Mouse (Mus musculus): ENCODE data around the gene Gm20388. TPM values are rescaled to one million over a fixed set of nuclear protein-coding genes. Genes with fewer than 3 reads are reported as not detected.

Gene Gm20388
- polyA plus RNA-seq, 1 experiment, result not detected

- no peak overlapping the region for H3K4me3 ChIP-seq (ENCODE audit: insufficient read depth, low read depth, low read length)
- no peak for TF ChIP-seq CTCF (IDR thresholded peaks at IDR 0.05; ENCODE audit: insufficient read depth, low read depth, low read length)
- TF ChIP-seq POLR2A (IDR thresholded peaks at IDR 0.05; ENCODE audit: insufficient read depth, low read depth, low read length), result no peak
- peaks cover 8% of the 10 kb centered on the region; the same call in 1 of the 2 replicates for H3K4me1 ChIP-seq (ENCODE audit: control insufficient read depth, insufficient read depth, low read length)
- whole genome bisulfite sequencing, result 86% methylated on average over 27 of the region's 27 CpGs
- H3K27ac ChIP-seq (ENCODE audit: insufficient read depth, low read depth, low read length), result no peak overlapping the region
Observed at GRCm38 (mm10) chr8:123341040-123342015, 3430.7 kb downstream of the Gm20388 start.

- WGBS, result 78% methylated on average over 8 of the region's 8 CpGs
- H3K4me1 ChIP-seq (ENCODE audit: control insufficient read depth, insufficient read depth, low read length), result peaks cover 5% of the 10 kb centered on the region; the same call in 1 of the 2 replicates
- no peak for TF ChIP-seq POLR2A (IDR thresholded peaks at IDR 0.05; ENCODE audit: insufficient read depth, low read depth, low read length)
- no peak for TF ChIP-seq CTCF (IDR thresholded peaks at IDR 0.05; ENCODE audit: insufficient read depth, low read depth, low read length)
- H3K27ac ChIP-seq (ENCODE audit: insufficient read depth, low read depth, low read length), result no peak overlapping the region
- no peak overlapping the region for H3K4me3 ChIP-seq (ENCODE audit: insufficient read depth, low read depth, low read length)
Observed at GRCm38 (mm10) chr8:123342253-123342652, 3431.6 kb downstream of the Gm20388 start.

- no peak overlapping the region for H3K4me3 ChIP-seq (ENCODE audit: insufficient read depth, low read depth, low read length)
- 76% methylated on average over 7 of the region's 7 CpGs for WGBS
- peaks cover 2% of the 10 kb centered on the region; the same call in 1 of the 2 replicates for H3K4me1 ChIP-seq (ENCODE audit: control insufficient read depth, insufficient read depth, low read length)
- TF ChIP-seq POLR2A (IDR thresholded peaks at IDR 0.05; ENCODE audit: insufficient read depth, low read depth, low read length) (no peak), CTCF (IDR thresholded peaks at IDR 0.05; ENCODE audit: insufficient read depth, low read depth, low read length) (no peak)
- no peak overlapping the region for H3K27ac ChIP-seq (ENCODE audit: insufficient read depth, low read depth, low read length)
Observed at GRCm38 (mm10) chr8:123342911-123343310, 3432.3 kb downstream of the Gm20388 start.

DNA sequence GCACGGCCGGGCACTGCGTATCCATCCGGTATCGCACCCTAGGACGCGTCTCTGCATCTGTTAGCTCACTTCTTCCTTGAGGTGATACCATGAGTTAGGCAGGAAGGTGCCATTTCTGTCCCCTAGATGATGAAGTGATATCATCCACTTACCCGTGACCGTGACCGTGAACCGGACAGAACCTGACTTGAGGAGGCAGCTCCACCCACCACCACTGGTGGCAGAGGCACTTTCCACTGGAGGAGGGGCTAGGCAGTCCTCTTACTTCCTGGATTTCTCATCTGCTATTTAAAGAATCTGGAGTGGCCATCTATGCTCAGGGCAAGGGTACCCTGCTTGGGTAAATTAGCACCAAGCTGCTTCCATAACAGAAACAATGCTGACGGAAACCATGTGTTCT, 3432.8 kb downstream of the Gm20388 start:
- WGBS, result 91% methylated on average over 12 of the region's 12 CpGs
- Histone ChIP-seq H3K4me3 (ENCODE audit: insufficient read depth, low read depth, low read length) (no peak overlapping the region), H3K4me1 (ENCODE audit: control insufficient read depth, insufficient read depth, low read length) (peaks cover 2% of the 10 kb centered on the region; the same call in 1 of the 2 replicates), H3K27ac (ENCODE audit: insufficient read depth, low read depth, low read length) (no peak overlapping the region)
- no peak for TF ChIP-seq POLR2A (IDR thresholded peaks at IDR 0.05; ENCODE audit: insufficient read depth, low read depth, low read length)
- no peak for TF ChIP-seq CTCF (IDR thresholded peaks at IDR 0.05; ENCODE audit: insufficient read depth, low read depth, low read length)

- Histone ChIP-seq H3K4me1 (ENCODE audit: control insufficient read depth, insufficient read depth, low read length) (peaks cover 2% of the 10 kb centered on the region; the same call in 1 of the 2 replicates), H3K27ac (ENCODE audit: insufficient read depth, low read depth, low read length) (no peak overlapping the region), H3K4me3 (ENCODE audit: insufficient read depth, low read depth, low read length) (no peak overlapping the region)
- TF ChIP-seq CTCF (IDR thresholded peaks at IDR 0.05; ENCODE audit: insufficient read depth, low read depth, low read length), result no peak
- no peak for TF ChIP-seq POLR2A (IDR thresholded peaks at IDR 0.05; ENCODE audit: insufficient read depth, low read depth, low read length)
- WGBS, result 89% methylated on average over 8 of the region's 8 CpGs
Observed at GRCm38 (mm10) chr8:123345135-123345534, 3434.5 kb downstream of the Gm20388 start.

GRCm38 (mm10) chr8:123345856-123346255, 3435.2 kb downstream of the Gm20388 start:
- peaks cover 2% of the 10 kb centered on the region; the same call in 1 of the 2 replicates for H3K4me1 ChIP-seq (ENCODE audit: control insufficient read depth, insufficient read depth, low read length)
- no peak overlapping the region for H3K4me3 ChIP-seq (ENCODE audit: insufficient read depth, low read depth, low read length)
- H3K27ac ChIP-seq (ENCODE audit: insufficient read depth, low read depth, low read length), result no peak overlapping the region
- TF ChIP-seq CTCF (IDR thresholded peaks at IDR 0.05; ENCODE audit: insufficient read depth, low read depth, low read length), result no peak
- WGBS, result 73% methylated on average over 6 of the region's 6 CpGs

- no peak for TF ChIP-seq POLR2A (IDR thresholded peaks at IDR 0.05; ENCODE audit: insufficient read depth, low read depth, low read length)
- TF ChIP-seq CTCF (IDR thresholded peaks at IDR 0.05; ENCODE audit: insufficient read depth, low read depth, low read length), result no peak
- Histone ChIP-seq H3K4me3 (ENCODE audit: insufficient read depth, low read depth, low read length) (no peak overlapping the region), H3K4me1 (ENCODE audit: control insufficient read depth, insufficient read depth, low read length) (0 out of 2 replicates have a peak, but pooled peaks cover 2% of the 10 kb centered on the region), H3K27ac (ENCODE audit: insufficient read depth, low read depth, low read length) (no peak overlapping the region)
- WGBS, result 73% methylated on average over 2 of the region's 2 CpGs
Observed at GRCm38 (mm10) chr8:123347293-123347692, 3436.7 kb downstream of the Gm20388 start.

GRCm38 (mm10) chr8:123348237-123348843, 3437.7 kb downstream of the Gm20388 start:
- 50% methylated on average over 9 of the region's 9 CpGs for WGBS

DNA sequence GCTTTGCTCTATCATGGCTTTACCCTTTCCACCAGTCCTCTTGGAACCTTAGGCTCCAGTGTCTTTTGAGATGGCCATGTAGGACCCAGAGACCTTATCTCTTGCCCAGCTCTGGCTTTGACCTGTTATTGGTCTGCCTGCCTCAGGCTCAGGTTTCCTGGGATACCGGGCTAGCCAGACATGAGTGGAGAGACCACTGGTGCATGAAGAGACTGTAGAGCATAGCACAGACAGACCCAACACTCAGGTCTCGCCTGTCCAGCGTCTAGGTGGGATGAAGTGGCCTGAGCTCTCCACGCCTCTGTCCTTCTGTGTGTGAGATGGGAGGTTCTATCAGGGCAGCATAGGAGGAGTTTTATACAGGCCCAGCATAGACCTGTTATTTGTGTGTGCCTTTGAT, 3438.4 kb downstream of the Gm20388 start:
- H3K27ac ChIP-seq (ENCODE audit: insufficient read depth, low read depth, low read length), result no peak overlapping the region
- WGBS, result 86% methylated on average over 4 of the region's 4 CpGs
- no peak for TF ChIP-seq POLR2A (IDR thresholded peaks at IDR 0.05; ENCODE audit: insufficient read depth, low read depth, low read length)
- no peak for TF ChIP-seq CTCF (IDR thresholded peaks at IDR 0.05; ENCODE audit: insufficient read depth, low read depth, low read length)
- H3K4me3 ChIP-seq (ENCODE audit: insufficient read depth, low read depth, low read length), result no peak overlapping the region
- H3K4me1 ChIP-seq (ENCODE audit: control insufficient read depth, insufficient read depth, low read length), result peaks cover 7% of the 10 kb centered on the region; the same call in 1 of the 2 replicates

More at GRCm38 (mm10) chr8:123348237-123348843, 3437.7 kb downstream of the Gm20388 start:
- TF ChIP-seq POLR2A (IDR thresholded peaks at IDR 0.05; ENCODE audit: insufficient read depth, low read depth, low read length), result no peak
- TF ChIP-seq CTCF (IDR thresholded peaks at IDR 0.05; ENCODE audit: insufficient read depth, low read depth, low read length), result no peak
- H3K4me3 ChIP-seq (ENCODE audit: insufficient read depth, low read depth, low read length), result no peak overlapping the region
- no peak overlapping the region for H3K27ac ChIP-seq (ENCODE audit: insufficient read depth, low read depth, low read length)
- peaks cover 7% of the 10 kb centered on the region; the same call in 1 of the 2 replicates for H3K4me1 ChIP-seq (ENCODE audit: control insufficient read depth, insufficient read depth, low read length)

All from olfactory bulb, adult 2 months (tissue).